Comparison of ENCODE assay signal across 10 mouse cellular contexts in genomic region chr5:151046917-151047316, GRCm38 (mm10).
DNase-seq lines count a peak whose midpoint lies in the region; ATAC-seq and TF ChIP-seq lines count a peak whose summit lies in the region.
"Had no signal": no experiment of that assay in that cellular context is flagged by ENCODE, and none has a peak within 500 bp of the region (broad histone marks: within the 10 kb centered on the region; RNA-seq: fewer than 3 reads in every experiment).

No protein-coding gene starts in this region.

- no peaks in the 10 kb centered on the region for H3K27me3 ChIP-seq in kidney, postnatal 0 days (ENCODE audit: insufficient read depth, low read length)
- H3K27me3 ChIP-seq in kidney, embryonic 14.5 days (ENCODE audit: control insufficient read depth, insufficient read depth, low read length): no peaks in the 10 kb centered on the region
- H3K27me3 ChIP-seq in embryonic facial prominence, embryonic 15.5 days: no peaks in the 10 kb centered on the region

- no peak for ATAC-seq in kidney, postnatal 0 days (replicated peaks; ENCODE audit: low FRiP score, low read depth)
- ATAC-seq in kidney, embryonic 14.5 days (ENCODE audit: low FRiP score, low TSS enrichment): no peak
- ATAC-seq in embryonic facial prominence, embryonic 15.5 days (ENCODE audit: insufficient number of reproducible peaks, low FRiP score, low TSS enrichment, low read depth): peak; percentile 68; the same call in 1 of the 2 replicates

- H3K4me3 ChIP-seq in kidney, postnatal 0 days (replicated peaks; ENCODE audit: low read depth, low read length): no peak overlapping the region
- H3K4me3 ChIP-seq in kidney, embryonic 14.5 days (ENCODE audit: low read length): no peak overlapping the region
- no peak overlapping the region for H3K4me3 ChIP-seq in embryonic facial prominence, embryonic 15.5 days (replicated peaks)

- intact Hi-C loops in heart, postnatal 14 days (cut with DNase I): loop anchor here (5.0 kb wide), 1 partner anchor 320 kb away; no protein-coding TSS in a partner anchor

- H3K9ac ChIP-seq in kidney, postnatal 0 days (ENCODE audit: low read depth, low read length): no peak overlapping the region
- no peak overlapping the region for H3K9ac ChIP-seq in kidney, embryonic 14.5 days (ENCODE audit: low read depth, low read length)
- H3K9ac ChIP-seq in embryonic facial prominence, embryonic 15.5 days: no peak overlapping the region

- no peaks in the 10 kb centered on the region for H3K9me3 ChIP-seq in kidney, postnatal 0 days (replicated peaks; ENCODE audit: low read length)
- H3K9me3 ChIP-seq in kidney, embryonic 14.5 days (ENCODE audit: control insufficient read depth, low read length): peaks cover under 1% of the 10 kb centered on the region; the same call in 1 of the 2 replicates
- H3K9me3 ChIP-seq in embryonic facial prominence, embryonic 15.5 days (replicated peaks): no peaks in the 10 kb centered on the region

- 58% methylated on average over 7 of the region's 7 CpGs for WGBS in kidney, postnatal 0 days
- 68% methylated on average over 7 of the region's 7 CpGs for WGBS in kidney, embryonic 14.5 days
- 36% methylated on average over 7 of the region's 7 CpGs for WGBS in embryonic facial prominence, embryonic 15.5 days

- TF ChIP-seq CTCF in kidney, postnatal 0 days (IDR thresholded peaks at IDR 0.05; ENCODE audit: low read depth): no peak

- H3K27ac ChIP-seq in kidney, postnatal 0 days: no peak overlapping the region
- no peak overlapping the region; the same call in 1 of the 2 replicates for H3K27ac ChIP-seq in kidney, embryonic 14.5 days (ENCODE audit: low read depth, low read length)
- H3K27ac ChIP-seq in embryonic facial prominence, embryonic 15.5 days (replicated peaks): no peak overlapping the region

- peak; percentile 56 for DNase-seq in kidney, postnatal 0 days (ENCODE audit: low spot score)
- peak; percentile 52 to 63 for DNase-seq in heart, postnatal 14 days
- peak; percentile 51 for DNase-seq in mesoderm, embryonic 11.5 days (ENCODE audit: low read depth, low spot score)
- no peak for DNase-seq in adrenal gland, postnatal 36 days
- no peak for DNase-seq in adrenal gland, postnatal 4 days (ENCODE audit: low spot score in 2 of 2)
- DNase-seq in right cerebral cortex, postnatal 4 days: no peak
- DNase-seq: adrenal gland, adult 2 months; thymus, adult 2 months had no signal

- H3K4me2 ChIP-seq in kidney, postnatal 0 days (ENCODE audit: low read length): no peak overlapping the region
- no peak overlapping the region for H3K4me2 ChIP-seq in kidney, embryonic 14.5 days (replicated peaks; ENCODE audit: low read depth, low read length)
- H3K4me2 ChIP-seq in embryonic facial prominence, embryonic 15.5 days (replicated peaks): no peak overlapping the region

- H3K4me1 ChIP-seq in kidney, postnatal 0 days (replicated peaks; ENCODE audit: insufficient read depth, low read length): peaks cover 3% of the 10 kb centered on the region; the same call in 1 of the 2 replicates
- H3K4me1 ChIP-seq in kidney, embryonic 14.5 days (ENCODE audit: control insufficient read depth, insufficient read depth, low read length): no peaks in the 10 kb centered on the region
- peaks cover 14% of the 10 kb centered on the region for H3K4me1 ChIP-seq in embryonic facial prominence, embryonic 15.5 days

- peaks cover 19% of the 10 kb centered on the region for H3K36me3 ChIP-seq in kidney, postnatal 0 days (ENCODE audit: insufficient read depth, low read length)
- H3K36me3 ChIP-seq in kidney, embryonic 14.5 days (ENCODE audit: control insufficient read depth, insufficient read depth, low read length): peaks cover 22% of the 10 kb centered on the region
- peaks cover 10% of the 10 kb centered on the region; the same call in 1 of the 2 replicates for H3K36me3 ChIP-seq in embryonic facial prominence, embryonic 15.5 days

Comparison
In these comparisons a context has a peak if more than half of its experiments do, and no peak if none do; other contexts are left out.
1. DNase-seq: peak in kidney, postnatal 0 days (single experiment), heart, postnatal 14 days (2 of 2) and mesoderm, embryonic 11.5 days (single experiment); none in adrenal gland, postnatal 36 days (0 of 2), adrenal gland, postnatal 4 days (0 of 2) and right cerebral cortex, postnatal 4 days (single experiment).